Comparison of ENCODE assay signal across 20 mouse cellular contexts in genomic region chr15:96816997-96817570, GRCm38 (mm10).
"Had no signal": no experiment of that assay in that cellular context is flagged by ENCODE, and none has a peak within 500 bp of the region (broad histone marks: within the 10 kb centered on the region; RNA-seq: fewer than 3 reads in every experiment).

No protein-coding gene starts in this region.

- H3K9ac ChIP-seq: kidney, embryonic 15.5 days; limb, embryonic 13.5 days; liver, embryonic 12.5 days; liver, embryonic 15.5 days; midbrain, embryonic 13.5 days; neural tube, embryonic 13.5 days had no signal

- DNase-seq: kidney, adult 8-10 months; kidney, postnatal 14 days; kidney, postnatal 4 days; left cerebral cortex, postnatal 4 days; liver; lung, adult 18-20 months; lung, postnatal 36 days; retina, postnatal 1 day; thymus, adult 18-20 months; thymus, postnatal 36 days had no signal

- H3K4me2 ChIP-seq: kidney, embryonic 15.5 days; limb, embryonic 13.5 days; liver, embryonic 12.5 days; liver, embryonic 15.5 days; midbrain, embryonic 13.5 days; neural tube, embryonic 13.5 days had no signal

- H3K36me3 ChIP-seq: kidney, embryonic 15.5 days; limb, embryonic 13.5 days; liver, embryonic 12.5 days; liver, embryonic 15.5 days; midbrain, embryonic 10.5 days; midbrain, embryonic 13.5 days; neural tube, embryonic 13.5 days had no signal

- H3K4me1 ChIP-seq: kidney, embryonic 15.5 days; limb, embryonic 13.5 days; liver, embryonic 12.5 days; liver, embryonic 15.5 days; midbrain, embryonic 10.5 days; midbrain, embryonic 13.5 days; neural tube, embryonic 13.5 days had no signal

- H3K4me3 ChIP-seq: kidney, embryonic 15.5 days; limb, embryonic 13.5 days; liver, embryonic 12.5 days; liver, embryonic 15.5 days; megakaryocyte, embryonic 14.5 days; midbrain, embryonic 10.5 days; midbrain, embryonic 13.5 days; myocyte; neural tube, embryonic 13.5 days had no signal

- H3K27me3 ChIP-seq: kidney, embryonic 15.5 days; limb, embryonic 13.5 days; liver, embryonic 12.5 days; liver, embryonic 15.5 days; megakaryocyte, embryonic 14.5 days; midbrain, embryonic 13.5 days; neural tube, embryonic 13.5 days had no signal

- ATAC-seq: liver, embryonic 12.5 days; midbrain, embryonic 13.5 days; midbrain, embryonic 16.5 days had no signal

- H3K9me3 ChIP-seq: liver, embryonic 12.5 days; liver, embryonic 15.5 days had no signal

- H3K27ac ChIP-seq: kidney, embryonic 15.5 days; limb, embryonic 13.5 days; liver, embryonic 12.5 days; liver, embryonic 15.5 days; midbrain, embryonic 10.5 days; midbrain, embryonic 13.5 days; neural tube, embryonic 13.5 days had no signal
